Mouse (Mus musculus) 416B (cell line): Measurements from ENCODE around the gene Hk3.

Experiments used
- DNase-seq: peaks from one replicate; pipeline ENCODE4 v3.0.0; 2011; ENCODE audit warnings: low read depth

Gene Hk3

DNA sequence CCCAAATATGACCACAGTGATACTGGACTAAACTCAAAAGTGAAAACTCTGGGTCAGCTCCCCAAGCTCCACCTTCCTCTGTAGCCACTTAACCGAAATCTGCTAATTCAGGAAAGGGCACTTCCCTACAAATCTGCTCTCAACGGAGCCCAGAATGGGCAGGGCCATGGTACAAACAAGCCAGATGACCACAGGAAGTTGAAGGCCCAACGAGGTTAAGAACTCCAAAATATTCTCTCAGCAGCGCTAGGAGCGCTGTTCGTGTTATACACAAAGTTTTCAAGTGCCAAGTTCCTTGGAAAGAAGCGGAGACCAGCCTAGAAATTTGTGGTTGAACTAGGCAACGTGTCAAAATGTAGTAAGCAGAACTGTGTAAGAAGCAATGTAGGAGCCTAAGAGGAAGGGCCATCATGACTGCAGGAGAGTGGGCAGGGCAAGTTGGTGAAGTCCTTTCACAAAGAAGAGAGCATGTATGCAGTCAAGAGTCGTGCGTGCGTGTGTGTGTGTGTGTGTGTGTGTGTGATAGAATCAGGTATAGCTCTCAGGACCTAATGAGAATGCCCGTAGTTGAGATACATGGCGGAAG lies at the start of gene Hk3:
Hk3 (minus strand) TSS at position 192 of the 586 bp plus-strand sequence.
- DNase-seq, result peak; percentile 94

DNA sequence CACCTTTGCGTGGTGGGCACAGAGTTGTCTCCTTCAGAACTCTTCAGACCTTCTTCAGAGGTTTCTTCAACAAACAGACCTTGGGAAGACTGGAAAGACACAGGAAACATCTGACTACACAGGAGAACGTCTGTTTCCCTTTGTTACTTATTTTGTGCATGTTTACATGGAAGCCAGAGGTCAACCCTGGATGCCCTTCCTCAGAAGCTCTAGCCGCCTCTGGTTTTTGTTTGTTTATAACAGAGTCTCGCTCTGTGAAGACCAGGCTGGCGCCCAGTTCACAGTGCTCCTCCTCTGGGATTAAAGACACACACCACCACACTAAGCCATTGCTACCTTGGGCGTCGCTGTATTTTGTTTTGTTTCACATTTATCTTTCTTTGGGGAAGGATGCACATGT lies 48.5 kb upstream of the Hk3 start:
- DNase-seq, result no peak

GRCm38 (mm10) chr13:55063276-55063675 lies 42.1 kb upstream of the Hk3 start:
- no peak for DNase-seq

DNA sequence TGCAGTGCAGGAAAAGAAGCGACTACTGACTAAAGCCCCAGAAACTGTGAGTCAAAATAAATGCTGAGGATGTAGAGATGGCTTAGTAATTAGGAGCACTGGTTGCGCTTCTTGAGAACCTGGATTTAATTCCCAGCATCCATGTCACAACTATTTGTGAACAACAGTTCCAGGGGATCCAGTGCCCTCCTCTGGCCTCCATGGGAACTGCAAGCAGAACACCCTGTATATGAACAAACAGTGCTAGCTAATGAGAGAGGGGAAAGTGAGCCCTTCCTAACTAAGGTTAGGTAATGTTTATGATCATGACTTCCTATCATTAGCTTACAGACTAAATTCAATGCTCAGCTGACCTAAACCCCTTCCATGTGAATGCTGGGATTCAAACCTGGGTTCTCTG lies 36.9 kb upstream of the Hk3 start:
- DNase-seq, result peak; percentile 46

DNA sequence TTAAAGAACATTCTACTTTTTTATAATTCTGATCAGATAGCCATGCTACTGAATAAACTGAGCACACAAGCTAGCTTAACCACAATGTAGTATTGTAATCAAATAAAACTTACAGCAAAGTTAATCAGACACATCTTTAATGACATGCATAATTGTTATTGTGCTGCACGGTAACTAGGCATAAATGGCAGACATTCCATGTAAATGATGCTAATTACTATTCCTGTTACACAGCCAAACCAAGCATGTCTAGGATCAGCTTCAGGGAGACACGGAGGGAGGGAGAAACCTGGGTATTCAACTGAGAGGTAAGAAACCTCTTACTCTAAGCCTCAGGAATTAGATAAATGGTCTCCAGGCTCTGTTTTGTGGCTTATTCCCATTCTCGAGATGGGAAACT lies 26.5 kb upstream of the Hk3 start:
- no peak for DNase-seq

- DNase-seq, result peak; percentile 97
Observed at GRCm38 (mm10) chr13:55040016-55040415, 18.8 kb upstream of the Hk3 start.

DNA sequence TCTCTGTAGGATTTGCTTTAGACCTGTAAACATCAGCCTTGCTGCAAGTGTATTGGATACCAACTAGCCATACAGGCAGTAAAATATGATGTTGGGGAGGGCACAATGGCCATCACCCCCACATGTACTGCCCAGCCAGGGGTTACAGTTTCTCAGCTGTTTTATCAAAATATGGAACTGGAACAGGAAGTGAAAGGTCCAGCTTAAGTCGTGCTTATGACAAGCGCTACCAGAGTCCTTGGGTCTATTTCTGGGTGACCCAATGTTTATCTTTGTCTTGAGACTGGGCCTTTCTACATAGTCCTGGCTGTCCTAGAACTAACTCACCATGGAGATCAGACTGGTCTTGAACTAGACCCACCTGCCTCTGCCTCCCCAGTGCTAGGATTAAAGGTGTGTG lies 3.0 kb upstream of the Hk3 start:
- DNase-seq, result no peak

GRCm38 (mm10) chr13:55022715-55023114 lies 1.5 kb upstream of the Hk3 start:
- DNase-seq, result peak; percentile 91

- DNase-seq, result no peak
Observed at GRCm38 (mm10) chr13:55022256-55022655, 1.1 kb upstream of the Hk3 start.

DNA sequence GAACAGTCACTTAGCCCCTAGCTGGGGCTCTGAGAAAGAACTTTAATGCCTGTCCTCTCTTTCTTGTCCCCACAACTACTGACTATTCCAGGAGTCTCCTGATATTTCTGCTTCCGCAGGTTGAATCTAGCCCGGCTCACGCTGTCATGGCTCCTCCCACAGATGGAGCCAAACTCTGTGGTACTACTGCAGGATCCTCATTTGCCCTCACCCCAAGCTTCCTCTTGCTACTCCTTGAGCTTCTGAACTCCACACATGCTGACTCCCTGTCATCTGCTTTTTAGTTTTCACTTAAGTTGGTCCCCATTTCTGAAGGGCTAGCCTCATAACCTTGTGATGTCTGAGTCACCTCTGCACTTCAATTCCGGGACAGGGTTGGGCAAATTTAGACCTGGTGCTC lies 1.1 kb downstream of the Hk3 start:
- peak; percentile 66 for DNase-seq

DNA sequence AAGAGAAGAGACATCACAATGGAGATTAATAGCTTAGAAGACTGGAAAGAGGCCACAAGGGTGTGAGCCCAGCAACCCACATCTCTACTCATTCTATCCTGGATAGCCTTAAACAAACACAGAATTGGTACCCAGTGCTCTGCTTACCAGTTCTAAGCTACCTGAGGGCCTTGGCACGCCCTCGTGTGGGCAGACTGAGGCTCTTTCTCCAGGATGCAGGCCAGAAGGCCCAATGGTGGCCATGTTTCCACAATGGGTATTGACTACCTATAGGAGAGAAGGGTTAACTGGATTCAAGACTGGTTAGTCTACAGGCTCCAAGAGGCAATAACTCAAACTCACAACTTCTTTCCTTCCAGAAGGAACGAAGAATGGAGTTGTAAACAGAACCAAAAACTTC lies 2.0 kb downstream of the Hk3 start:
- peak; percentile 60 for DNase-seq

DNA sequence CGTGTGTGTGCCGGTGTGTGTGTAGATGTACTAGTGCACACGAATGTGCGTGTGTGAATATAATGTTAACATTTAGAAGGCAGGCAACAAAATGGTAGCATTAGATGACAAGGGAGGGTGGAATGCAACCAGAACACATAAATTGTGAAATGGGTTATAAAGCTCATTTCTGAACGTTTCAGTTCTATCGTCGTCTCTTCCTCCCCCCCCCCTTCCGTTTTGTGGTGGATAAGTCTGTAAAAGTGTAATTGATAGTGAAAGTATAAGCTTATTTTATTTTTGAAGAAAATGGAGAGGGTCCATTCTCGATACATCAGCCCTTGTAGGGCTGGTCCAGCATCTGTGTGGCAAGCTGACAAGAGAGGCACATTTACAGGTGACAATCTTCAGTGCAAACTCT lies 2.5 kb downstream of the Hk3 start:
- no peak for DNase-seq

DNA sequence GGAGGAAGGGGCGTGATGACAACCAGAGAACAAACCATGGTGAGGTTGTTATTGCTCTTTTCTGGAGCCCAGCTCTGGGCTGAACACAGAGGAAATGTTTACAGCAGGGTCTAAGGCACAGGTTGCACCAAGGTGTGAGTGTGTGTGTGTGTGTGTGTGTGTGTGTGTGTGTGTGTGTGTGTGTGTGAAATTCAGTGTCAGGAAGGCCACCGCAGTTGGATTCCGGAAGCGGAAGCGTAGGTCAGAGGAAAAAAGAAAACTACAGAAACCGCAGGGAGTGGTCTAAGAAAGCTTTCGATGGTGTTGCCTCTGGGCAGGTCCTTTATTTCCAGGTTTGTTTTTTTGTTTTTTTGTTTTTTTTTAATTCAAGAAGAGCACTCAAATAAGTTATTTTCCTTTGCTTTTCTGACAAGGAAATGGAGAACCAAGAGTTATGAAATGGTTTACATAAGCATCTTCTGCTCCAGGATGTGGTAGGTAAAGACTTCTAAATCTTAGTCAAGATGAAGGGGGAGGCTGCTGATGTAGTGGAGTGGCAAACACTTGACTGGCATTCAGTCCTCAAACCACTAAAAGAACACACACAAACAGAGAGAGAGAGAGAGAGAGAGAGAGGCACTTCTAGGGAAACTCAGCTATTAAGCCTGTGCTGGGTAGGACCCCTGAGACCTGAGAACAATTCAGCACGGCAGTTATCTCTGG lies 3.1 kb downstream of the Hk3 start:
- DNase-seq, result peak; percentile 50

DNA sequence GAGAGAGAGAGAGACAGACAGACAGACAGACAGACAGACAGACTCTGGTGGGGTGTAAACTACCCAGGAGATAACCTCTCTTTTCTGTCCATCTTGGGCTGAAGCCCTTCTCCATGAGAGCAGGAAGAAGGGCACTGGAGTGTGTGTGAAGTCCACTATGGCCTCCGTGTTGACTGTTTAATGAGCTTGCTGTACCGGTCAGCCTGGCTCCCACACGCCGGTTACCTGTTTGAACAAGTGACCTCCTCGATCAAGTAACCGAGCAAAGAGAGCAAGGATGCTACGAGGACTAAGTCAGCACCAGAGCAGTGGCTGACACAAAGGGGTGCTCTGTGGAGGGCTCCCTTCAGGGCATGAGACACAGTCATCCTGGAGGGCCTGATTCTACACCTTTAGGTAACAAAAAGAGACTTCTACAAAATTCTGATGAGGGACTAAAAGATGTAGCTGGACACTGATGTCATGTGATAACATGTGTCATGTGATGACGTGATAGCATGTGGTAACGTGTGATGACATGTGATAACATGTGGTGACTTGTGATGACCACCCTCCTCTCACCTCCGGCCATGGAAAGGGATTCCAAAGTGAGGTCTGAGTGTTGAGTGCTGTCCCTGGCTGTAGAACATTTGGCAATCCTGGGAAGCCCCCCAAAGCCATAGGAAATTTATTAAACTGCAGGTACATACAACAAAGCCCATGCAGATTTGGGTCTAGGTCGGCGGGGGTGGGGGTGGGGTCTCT lies 3.9 kb downstream of the Hk3 start:
- no peak for DNase-seq

DNA sequence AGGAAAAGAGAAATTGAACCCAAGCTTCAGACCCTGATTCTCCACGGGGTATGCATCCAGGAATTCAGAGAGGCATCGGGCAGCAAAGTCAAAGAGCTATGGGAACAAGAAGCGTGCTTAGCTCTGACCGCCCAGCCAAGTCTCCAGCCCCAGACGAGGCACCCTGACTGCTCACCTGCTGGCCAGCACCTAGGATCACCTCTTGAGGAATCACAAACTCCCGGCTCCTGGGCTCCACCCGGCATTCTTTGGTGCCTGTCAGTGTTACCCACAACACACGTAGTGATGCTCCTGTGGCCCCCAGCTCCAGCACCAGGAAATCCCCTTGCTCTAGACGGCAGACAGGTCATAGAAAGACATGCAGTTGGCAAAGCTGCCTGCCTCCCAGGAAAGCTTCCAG lies 6.7 kb downstream of the Hk3 start:
- no peak for DNase-seq

DNA sequence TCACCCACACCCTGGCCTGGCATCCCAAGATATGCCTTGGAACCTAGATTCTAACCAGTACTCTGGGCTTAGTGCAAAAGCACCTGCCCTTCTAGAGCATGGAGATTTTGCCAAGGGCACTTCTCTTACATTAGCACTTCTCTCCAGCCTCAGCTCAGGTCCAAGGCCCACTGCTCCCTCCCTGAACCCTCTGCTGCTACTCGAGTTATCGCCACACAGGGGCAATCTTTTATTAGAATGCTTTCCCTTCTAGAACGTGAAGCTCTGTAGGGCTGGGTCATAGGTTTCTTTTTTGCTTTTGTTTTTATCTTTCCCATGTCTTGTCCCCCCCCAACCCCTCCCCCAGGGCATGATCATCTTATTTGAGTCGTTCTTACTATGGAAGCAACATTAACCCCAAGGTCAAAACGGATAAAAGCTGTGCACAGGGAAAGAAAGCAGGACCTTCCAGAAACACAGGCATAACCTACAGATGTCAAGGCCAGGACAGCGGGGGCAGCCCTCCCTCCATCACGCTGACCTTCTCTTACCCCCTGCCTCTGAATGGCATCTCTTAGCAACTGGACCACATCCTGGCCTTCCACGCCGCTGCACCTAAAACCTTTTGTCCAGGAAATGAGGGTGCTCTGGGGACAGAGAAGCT lies 7.4 kb downstream of the Hk3 start:
- DNase-seq, result peak; percentile 67

GRCm38 (mm10) chr13:55011981-55012478 lies 9.2 kb downstream of the Hk3 start:
- DNase-seq, result peak; percentile 26

GRCm38 (mm10) chr13:55011103-55011502 lies 10.1 kb downstream of the Hk3 start:
- DNase-seq, result no peak

DNA sequence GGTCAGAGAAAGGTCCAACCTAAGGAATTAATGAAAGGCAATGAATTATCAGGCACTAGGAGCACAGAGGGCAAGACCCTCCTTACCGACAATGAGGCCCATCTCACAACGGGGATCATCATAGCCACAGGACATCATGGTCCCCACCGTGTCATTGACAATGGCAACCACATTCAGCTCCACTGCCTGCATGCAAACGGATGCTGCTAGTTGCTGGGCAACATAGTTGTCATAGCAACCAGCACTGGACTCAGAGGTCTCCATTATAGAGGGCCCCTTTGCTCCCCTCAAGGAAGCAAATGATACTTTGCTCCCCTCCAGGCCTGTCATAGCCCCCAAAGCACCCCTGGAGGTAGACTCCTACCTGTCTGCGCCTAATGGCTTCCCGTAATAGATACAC lies 12.6 kb downstream of the Hk3 start:
- DNase-seq, result no peak

GRCm38 (mm10) chr13:55006415-55006742 lies 14.8 kb downstream of the Hk3 start:
- DNase-seq, result no peak

GRCm38 (mm10) chr13:55005691-55006414 lies 15.3 kb downstream of the Hk3 start:
- DNase-seq, result no peak

DNA sequence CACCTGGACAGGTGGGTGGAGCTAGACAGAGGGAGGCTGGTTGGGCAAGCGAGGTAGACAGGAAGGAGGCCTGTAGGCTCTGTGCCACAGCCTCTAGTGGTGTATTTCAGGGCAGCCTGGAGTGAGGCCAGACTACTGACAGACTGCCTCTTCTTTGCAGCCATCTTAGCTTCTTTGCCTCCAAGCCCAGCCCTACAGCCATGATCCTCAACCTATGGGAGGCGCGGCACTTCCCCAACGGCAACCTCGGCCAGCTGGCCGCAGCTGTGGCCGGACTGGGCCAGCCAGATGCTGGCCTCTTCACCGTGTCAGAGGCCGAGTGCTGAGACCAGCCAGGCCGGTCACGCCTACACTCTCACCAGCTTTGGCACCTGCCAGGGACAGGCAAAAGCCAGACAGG lies 16.5 kb downstream of the Hk3 start:
- no peak for DNase-seq
